Mouse (Mus musculus): Measurements from ENCODE around the gene Ints1.
A peak's percentile ranks its signal among the peaks of the same experiment; 100 is the strongest.

Gene Ints1

DNA sequence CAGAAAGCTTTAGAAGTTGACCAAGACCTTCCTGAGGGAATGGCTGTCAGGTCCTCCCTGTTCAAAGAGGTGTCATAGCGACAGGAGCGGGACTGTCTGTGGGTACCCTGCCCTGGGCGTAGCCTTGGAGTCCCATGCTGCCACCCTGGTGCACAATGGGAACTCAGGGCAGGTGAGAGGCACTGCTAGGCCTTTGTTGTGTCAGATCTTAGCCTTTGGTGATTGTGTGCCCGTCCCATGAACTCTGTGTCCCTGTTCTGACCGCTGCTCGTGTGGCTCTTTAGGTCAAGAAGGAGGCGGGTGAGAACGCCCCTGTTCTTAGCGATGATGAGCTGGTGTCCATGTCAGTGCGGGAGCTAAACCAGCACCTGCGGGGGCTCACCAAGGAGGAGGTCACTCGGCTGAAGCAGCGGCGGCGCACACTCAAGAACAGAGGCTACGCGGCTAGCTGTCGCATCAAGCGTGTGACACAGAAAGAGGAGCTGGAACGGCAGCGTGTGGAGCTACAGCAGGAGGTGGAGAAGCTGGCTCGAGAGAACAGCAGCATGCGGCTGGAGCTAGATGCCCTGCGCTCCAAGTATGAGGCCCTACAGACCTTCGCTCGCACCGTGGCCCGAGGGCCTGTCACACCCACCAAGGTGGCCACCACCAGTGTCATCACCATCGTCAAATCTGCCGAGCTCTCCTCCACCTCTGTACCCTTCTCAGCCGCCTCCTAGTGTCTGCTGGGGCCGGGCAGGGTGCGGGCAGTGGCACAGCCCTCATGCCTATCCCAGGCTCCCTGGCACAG lies 24.5 kb upstream of the Ints1 start:
- DNase-seq (ENCODE audit: low spot score), result no peak

DNA sequence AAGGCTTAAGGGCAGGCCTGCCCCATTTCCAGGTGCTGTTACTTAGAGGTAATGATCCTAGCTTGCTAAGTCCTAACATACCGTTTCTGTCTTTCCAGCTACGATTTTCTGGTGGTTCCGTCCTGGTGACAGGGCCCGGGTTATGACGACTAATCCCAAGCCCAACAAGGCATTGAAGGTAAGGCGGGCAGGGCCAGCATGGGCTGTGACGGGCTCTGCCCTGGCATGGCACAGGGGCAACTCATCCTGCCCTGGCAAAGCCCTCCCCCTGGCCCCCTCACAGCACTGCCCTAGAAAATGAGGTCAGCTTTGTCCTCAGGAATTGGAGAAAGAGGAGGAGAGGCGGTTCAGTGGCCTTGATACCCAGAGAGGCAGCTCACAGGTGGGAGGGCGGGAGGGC lies 23.6 kb upstream of the Ints1 start:
- no peak for DNase-seq (ENCODE audit: low spot score)

GRCm38 (mm10) chr5:139798168-139798900 lies 22.9 kb upstream of the Ints1 start:
- no peak for DNase-seq (ENCODE audit: low spot score)

GRCm38 (mm10) chr5:139797473-139798167 lies 22.1 kb upstream of the Ints1 start:
- peak; percentile 65 for DNase-seq (ENCODE audit: low spot score)

DNA sequence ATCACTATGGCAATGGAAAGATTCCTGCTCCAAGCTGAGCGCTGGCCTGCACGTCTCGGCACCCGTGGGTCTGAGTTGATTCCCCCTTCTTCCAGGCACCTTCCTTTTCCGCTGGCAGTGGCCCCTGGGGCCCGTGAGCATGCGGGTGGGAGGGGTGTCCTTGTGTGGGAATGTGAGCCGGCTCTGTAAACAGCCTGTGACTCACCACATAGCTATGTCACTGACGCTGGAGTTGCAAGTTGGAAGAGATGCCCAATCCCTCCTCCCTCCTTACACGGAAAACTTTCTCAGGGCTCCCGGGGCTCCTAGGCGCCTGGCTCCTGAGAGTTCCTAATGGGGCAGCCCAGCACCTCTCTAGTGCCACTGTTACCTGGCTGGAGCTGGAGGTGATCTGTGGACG lies 21.4 kb upstream of the Ints1 start:
- no peak for DNase-seq (ENCODE audit: low spot score)

DNA sequence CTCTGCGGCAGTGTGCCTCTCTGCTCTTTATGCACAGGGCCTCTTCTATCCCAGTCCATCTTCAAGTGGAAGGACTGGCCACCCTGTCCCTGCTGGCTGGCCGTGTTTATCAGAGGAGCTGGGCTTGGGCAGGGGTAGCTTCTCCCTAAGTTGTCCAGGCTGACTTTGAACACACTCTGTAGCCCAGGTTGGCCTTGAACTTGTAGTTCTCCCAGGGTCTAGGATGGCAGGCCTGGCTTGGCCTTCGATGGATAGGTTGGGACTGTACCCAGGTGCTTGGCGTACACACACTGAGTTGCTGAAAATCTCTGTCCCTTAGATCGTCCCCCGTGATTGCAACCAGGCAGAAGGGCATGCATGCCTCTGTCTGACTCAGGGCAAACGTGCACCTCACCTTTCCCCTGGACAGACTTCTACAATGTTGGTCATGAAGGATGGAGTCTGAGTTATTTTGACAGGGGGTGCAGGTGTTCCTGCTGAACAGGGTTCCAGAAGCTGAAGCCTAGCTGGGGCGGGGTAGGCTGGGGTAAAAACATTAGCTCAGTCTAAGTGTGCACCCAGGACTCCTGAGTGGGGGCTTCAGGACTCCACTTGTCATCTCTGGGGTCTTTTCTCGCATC lies 20.6 kb upstream of the Ints1 start:
- DNase-seq (ENCODE audit: low spot score), result no peak

DNA sequence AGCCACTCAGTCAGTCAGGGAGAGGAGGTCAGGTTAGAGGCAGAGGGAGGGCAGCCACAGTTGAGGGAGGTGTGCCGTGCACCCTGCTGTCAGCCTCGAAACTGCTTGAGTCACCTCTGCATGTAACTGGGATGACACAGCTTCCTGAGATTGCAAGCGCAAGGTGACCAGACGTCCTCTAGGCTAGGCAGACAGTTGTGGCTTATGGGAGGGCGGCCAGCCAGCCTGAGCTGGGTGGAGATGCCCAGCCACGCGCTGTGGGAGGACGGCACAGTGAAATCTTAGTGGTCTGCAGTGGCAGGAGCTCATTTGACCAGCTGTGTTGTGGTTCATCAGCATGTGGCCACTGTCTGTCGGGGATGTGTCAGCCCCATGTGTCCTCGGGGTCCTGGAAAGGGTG lies 19.5 kb upstream of the Ints1 start:
- DNase-seq (ENCODE audit: low spot score), result no peak

- DNase-seq (ENCODE audit: low spot score), result no peak
Measured at GRCm38 (mm10) chr5:139794137-139794536, 18.7 kb upstream of the Ints1 start.

GRCm38 (mm10) chr5:139793338-139794089 lies 18.0 kb upstream of the Ints1 start:
- no peak for DNase-seq (ENCODE audit: low spot score)

DNA sequence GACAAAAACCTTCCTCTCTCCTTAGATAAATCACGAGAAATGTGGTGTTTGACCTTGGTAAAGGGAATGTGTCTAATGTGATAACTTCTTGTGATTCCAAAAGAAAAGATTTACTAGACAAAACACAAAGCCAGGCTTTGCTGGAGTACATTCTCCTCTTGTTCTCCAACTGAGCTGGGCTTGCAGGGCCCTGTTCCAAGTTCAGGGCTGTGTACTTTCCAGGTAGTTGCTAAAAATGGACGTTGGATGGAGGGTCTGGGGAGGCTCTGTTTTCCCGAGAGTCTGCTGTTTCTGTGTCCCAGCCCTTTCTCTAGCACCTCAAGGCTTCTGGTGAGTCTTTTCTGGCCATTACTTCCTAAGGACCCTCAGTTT lies 17.5 kb upstream of the Ints1 start:
- no peak for DNase-seq (ENCODE audit: low spot score)

GRCm38 (mm10) chr5:139792159-139792775 lies 16.8 kb upstream of the Ints1 start:
- no peak for DNase-seq (ENCODE audit: low spot score)

GRCm38 (mm10) chr5:139791227-139792158 lies 16.0 kb upstream of the Ints1 start, which contains the start of gene Mafk:
Mafk (plus strand) TSS chr5:139791513.
- peak; percentile 72 for DNase-seq (ENCODE audit: low spot score)

DNA sequence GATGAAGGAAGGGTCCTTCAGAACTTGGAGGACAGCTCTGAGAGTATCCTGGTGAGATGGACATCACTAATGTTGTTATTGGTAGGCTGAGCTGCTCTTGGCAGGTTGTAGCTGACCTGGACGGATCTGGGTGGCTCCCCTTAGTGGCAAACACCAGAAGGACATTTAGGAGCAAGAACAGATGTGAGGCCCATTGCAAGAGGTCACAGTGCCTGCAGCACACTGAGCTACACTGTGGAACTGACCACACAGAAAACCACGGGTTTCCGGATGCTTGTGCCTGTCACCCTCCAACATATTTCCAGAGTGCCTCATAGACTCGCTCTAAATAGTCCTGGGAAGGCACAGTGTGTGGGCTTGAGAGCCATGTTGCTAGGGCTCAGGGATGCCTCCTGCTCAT lies 14.0 kb upstream of the Ints1 start:
- no peak for DNase-seq (ENCODE audit: low spot score)

- no peak for DNase-seq (ENCODE audit: low spot score)
Measured at GRCm38 (mm10) chr5:139781406-139781805, 5.9 kb upstream of the Ints1 start.

DNA sequence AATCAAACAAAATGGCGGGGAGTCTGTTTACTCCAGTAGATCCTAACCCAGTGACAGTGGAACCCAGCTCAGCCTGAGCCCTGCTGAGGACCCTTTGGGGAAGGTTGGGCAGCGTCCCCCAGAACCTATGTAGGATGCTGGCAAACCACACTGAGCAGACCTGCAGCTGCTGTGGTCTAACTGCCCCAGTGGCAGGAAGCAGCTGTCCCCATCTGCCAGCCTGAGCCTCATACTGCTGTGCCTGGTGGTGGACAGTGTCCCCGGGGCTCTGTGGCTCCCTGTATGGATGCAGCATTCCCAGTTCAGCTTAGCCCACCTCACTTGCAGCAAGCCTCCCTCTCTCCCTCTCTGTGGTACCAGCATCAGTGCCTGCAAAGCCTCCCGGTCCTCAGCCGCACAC lies 1.5 kb upstream of the Ints1 start:
- no peak for DNase-seq (ENCODE audit: low spot score)

- DNase-seq (ENCODE audit: low spot score), result no peak
Measured at GRCm38 (mm10) chr5:139768216-139768615, 7.3 kb downstream of the Ints1 start.

GRCm38 (mm10) chr5:139764296-139764695 lies 11.2 kb downstream of the Ints1 start:
- DNase-seq (ENCODE audit: low spot score), result no peak

GRCm38 (mm10) chr5:139758096-139758495 lies 17.4 kb downstream of the Ints1 start:
- no peak for DNase-seq (ENCODE audit: low spot score)

DNA sequence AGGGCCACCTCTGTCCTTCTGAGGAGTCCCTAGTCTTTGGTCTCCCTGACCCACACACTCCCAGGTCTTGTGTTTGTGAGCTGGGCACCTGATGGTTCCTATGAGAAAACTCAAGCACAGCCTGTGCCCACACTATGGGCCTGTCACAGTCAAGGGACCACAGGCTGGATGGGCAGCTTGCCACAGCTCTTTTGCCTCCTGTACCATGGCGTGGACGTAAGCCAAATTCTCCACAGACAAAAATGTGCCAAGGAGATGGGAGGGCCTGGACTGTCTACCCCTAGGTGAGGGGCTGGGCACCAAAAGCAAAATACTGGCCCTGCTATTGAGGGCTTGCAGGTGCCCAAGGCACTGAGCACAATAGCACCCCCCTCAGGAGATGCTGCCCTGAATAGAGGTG lies 18.9 kb downstream of the Ints1 start:
- no peak for DNase-seq (ENCODE audit: low spot score)

GRCm38 (mm10) chr5:139756135-139756534 lies 19.3 kb downstream of the Ints1 start:
- no peak for DNase-seq (ENCODE audit: low spot score)

All from layer of hippocampus, adult 9-10 months (tissue).